Mouse (Mus musculus) heart, embryonic 12.5 days (tissue): ENCODE measurements around the gene Muc3. TPM values are rescaled to one million over a fixed set of nuclear protein-coding genes. Genes with fewer than 3 reads are reported as not detected.

ENCODE experiments used
- ATAC-seq: fragments of 200-750 bp; cut with Nextera tagmentation; 2 replicates; pipeline ENCODE4 v1.8.0; 2017; ENCODE audit warnings: moderate TSS enrichment, moderate library complexity; ENCODE audit not compliant: insufficient number of reproducible peaks, low FRiP score
- H3K27ac ChIP-seq: fragments of 300-500 bp; sonication (generic); 2 replicates; pipeline ENCODE4 v1.5.1; 2016; ENCODE audit warnings: mild to moderate bottlenecking, moderate library complexity; ENCODE audit not compliant: poor library complexity, severe bottlenecking
- H3K27me3 ChIP-seq: fragments of 300-500 bp; sonication (generic); replicated peaks from 2 replicates; pipeline ENCODE4 v1.6.1; 2016; ENCODE audit warnings: mild to moderate bottlenecking, moderate library complexity
- H3K36me3 ChIP-seq: fragments of 300-500 bp; sonication (generic); 2 replicates; pipeline ENCODE4 v1.6.1; 2016; ENCODE audit warnings: mild to moderate bottlenecking, moderate library complexity
- H3K4me1 ChIP-seq: fragments of 300-500 bp; sonication (generic); replicated peaks from 2 replicates; pipeline ENCODE4 v1.6.1; 2016; ENCODE audit warnings: mild to moderate bottlenecking
- H3K4me2 ChIP-seq: fragments of 300-500 bp; sonication (generic); 2 replicates; pipeline ENCODE4 v1.6.1; 2016; ENCODE audit warnings: mild to moderate bottlenecking, moderate library complexity
- H3K4me3 ChIP-seq: fragments of 300-500 bp; sonication (generic); 2 replicates; pipeline ENCODE4 v1.5.1; 2016; ENCODE audit warnings: mild to moderate bottlenecking
- H3K9ac ChIP-seq: fragments of 300-500 bp; sonication (generic); 2 replicates; pipeline ENCODE4 v1.6.1; 2016; ENCODE audit warnings: mild to moderate bottlenecking, moderate library complexity
- H3K9me3 ChIP-seq: fragments of 300-500 bp; sonication (generic); replicated peaks from 2 replicates; pipeline ENCODE4 v1.6.1; 2016; ENCODE audit warnings: mild to moderate bottlenecking, moderate library complexity
- WGBS: fragments of 180-500 bp; shearing (Covaris S2); methylation state at CpG from one replicate; pipeline ENCODE4 v1.1.7; 2016; 5-methylcytosine and 5-hydroxymethylcytosine counted together
- polyA plus RNA-seq: library from polyadenylated mRNA; unstranded; fragments of >200 nt; fragmentation: Nextera tagmentation; extraction: Ambion mirVana; gene quantifications from 2 replicates; pipeline ENCODE4 v1.2.1, GENCODE M21; 2016

The Muc3 gene
- polyA plus RNA-seq, 1 experiment from 2014 or later, result not detected

GRCm38 (mm10) chr5:137109941-137110593, 39.1 kb downstream of the Muc3 start:
- H3K4me2 ChIP-seq, result no peak overlapping the region
- WGBS, result 54% methylated on average over 25 of the region's 25 CpGs
- H3K9ac ChIP-seq, result no peak overlapping the region
- H3K27ac ChIP-seq, result no peak overlapping the region
- no peak overlapping the region for H3K4me3 ChIP-seq
- ATAC-seq, result no peak
- peaks cover 6% of the 10 kb centered on the region for H3K4me1 ChIP-seq
- H3K36me3 ChIP-seq, result peaks cover 33% of the 10 kb centered on the region
- no peaks in the 10 kb centered on the region for H3K27me3 ChIP-seq
- H3K9me3 ChIP-seq, result 0 out of 2 replicates have a peak, but pooled peaks cover 2% of the 10 kb centered on the region

- Histone ChIP-seq H3K9ac (no peak overlapping the region), H3K4me3 (no peak overlapping the region), H3K27me3 (no peaks in the 10 kb centered on the region), H3K4me2 (no peak overlapping the region), H3K9me3 (peaks cover 6% of the 10 kb centered on the region; the same call in 1 of the 2 replicates), H3K4me1 (peaks cover 7% of the 10 kb centered on the region), H3K27ac (no peak overlapping the region), H3K36me3 (peaks cover 17% of the 10 kb centered on the region)
- ATAC-seq, result no peak
- 56% methylated on average over 6 of the region's 6 CpGs for whole genome bisulfite sequencing
These were observed 41.0 kb downstream of the Muc3 start for GRCm38 (mm10) chr5:137108111-137108510.

- ATAC-seq, result no peak
- 79% methylated on average over 8 of the region's 8 CpGs for WGBS
- Histone ChIP-seq H3K9me3 (peaks cover 6% of the 10 kb centered on the region; the same call in 1 of the 2 replicates), H3K4me2 (no peak overlapping the region), H3K4me3 (no peak overlapping the region), H3K27ac (no peak overlapping the region), H3K27me3 (no peaks in the 10 kb centered on the region), H3K9ac (no peak overlapping the region), H3K4me1 (peaks cover 11% of the 10 kb centered on the region), H3K36me3 (peaks cover 12% of the 10 kb centered on the region)
These were observed 41.5 kb downstream of the Muc3 start for GRCm38 (mm10) chr5:137107670-137108069.

- peak overlapping the region; percentile 41; the same call in 1 of the 2 replicates for H3K4me2 ChIP-seq
- H3K36me3 ChIP-seq, result peaks cover 7% of the 10 kb centered on the region
- H3K9ac ChIP-seq, result no peak overlapping the region
- 7% methylated on average over 6 of the region's 6 CpGs for WGBS
- H3K27ac ChIP-seq, result no peak overlapping the region
- H3K4me1 ChIP-seq, result peaks cover 16% of the 10 kb centered on the region
- H3K4me3 ChIP-seq, result no peak overlapping the region
- no peak for ATAC-seq
- H3K27me3 ChIP-seq, result no peaks in the 10 kb centered on the region
- peaks cover 6% of the 10 kb centered on the region; the same call in 1 of the 2 replicates for H3K9me3 ChIP-seq
These were observed 42.1 kb downstream of the Muc3 start for GRCm38 (mm10) chr5:137107024-137107423.

GRCm38 (mm10) chr5:137106434-137106833, 42.7 kb downstream of the Muc3 start:
- 69% methylated on average over 4 of the region's 4 CpGs for WGBS
- no peak overlapping the region for H3K9ac ChIP-seq
- no peak overlapping the region for H3K4me2 ChIP-seq
- H3K27ac ChIP-seq, result no peak overlapping the region
- peaks cover 16% of the 10 kb centered on the region for H3K4me1 ChIP-seq
- ATAC-seq, result no peak
- no peaks in the 10 kb centered on the region for H3K27me3 ChIP-seq
- H3K4me3 ChIP-seq, result no peak overlapping the region
- H3K36me3 ChIP-seq, result peaks cover 2% of the 10 kb centered on the region; the same call in 1 of the 2 replicates
- peaks cover 6% of the 10 kb centered on the region; the same call in 1 of the 2 replicates for H3K9me3 ChIP-seq

GRCm38 (mm10) chr5:137103969-137104368, 45.2 kb downstream of the Muc3 start:
- Histone ChIP-seq H3K9ac (no peak overlapping the region), H3K27ac (peak overlapping the region; percentile 49; the same call in 1 of the 2 replicates), H3K4me2 (no peak overlapping the region), H3K4me3 (no peak overlapping the region), H3K27me3 (no peaks in the 10 kb centered on the region), H3K4me1 (peaks cover 16% of the 10 kb centered on the region), H3K9me3 (peaks cover 6% of the 10 kb centered on the region; the same call in 1 of the 2 replicates), H3K36me3 (no peaks in the 10 kb centered on the region)
- no peak for ATAC-seq
- WGBS, result 89% methylated on average over 2 of the region's 2 CpGs

GRCm38 (mm10) chr5:137102575-137103522, 46.3 kb downstream of the Muc3 start:
- H3K4me1 ChIP-seq, result peaks cover 16% of the 10 kb centered on the region
- no peaks in the 10 kb centered on the region for H3K36me3 ChIP-seq
- H3K9ac ChIP-seq, result peak overlapping the region; percentile 3; the same call in 1 of the 2 replicates
- no peaks in the 10 kb centered on the region for H3K27me3 ChIP-seq
- ATAC-seq, result peak; percentile 91
- WGBS, result 46% methylated on average over 28 of the region's 28 CpGs
- H3K4me2 ChIP-seq, result peak overlapping the region; percentile 35
- peaks cover 6% of the 10 kb centered on the region; the same call in 1 of the 2 replicates for H3K9me3 ChIP-seq
- H3K27ac ChIP-seq, result peak overlapping the region; percentile 49
- H3K4me3 ChIP-seq, result no peak overlapping the region

- H3K27me3 ChIP-seq, result no peaks in the 10 kb centered on the region
- no peak overlapping the region for H3K9ac ChIP-seq
- H3K4me2 ChIP-seq, result no peak overlapping the region
- H3K9me3 ChIP-seq, result peaks cover 6% of the 10 kb centered on the region; the same call in 1 of the 2 replicates
- no peaks in the 10 kb centered on the region for H3K36me3 ChIP-seq
- H3K4me1 ChIP-seq, result peaks cover 16% of the 10 kb centered on the region
- ATAC-seq, result no peak
- H3K27ac ChIP-seq, result 0 out of 2 replicates have a peak overlapping the region, but pooled peaks have one; percentile 49
- H3K4me3 ChIP-seq, result no peak overlapping the region
- 81% methylated on average over 10 of the region's 10 CpGs for WGBS
These were observed 47.0 kb downstream of the Muc3 start for GRCm38 (mm10) chr5:137102078-137102477.

GRCm38 (mm10) chr5:137100660-137101059, 48.5 kb downstream of the Muc3 start:
- no peak overlapping the region for H3K4me3 ChIP-seq

GRCm38 (mm10) chr5:137098418-137098817, 50.7 kb downstream of the Muc3 start:
- Histone ChIP-seq H3K9ac (no peak overlapping the region), H3K27me3 (no peaks in the 10 kb centered on the region), H3K4me3 (no peak overlapping the region), H3K36me3 (no peaks in the 10 kb centered on the region), H3K9me3 (no peaks in the 10 kb centered on the region), H3K4me2 (no peak overlapping the region), H3K27ac (no peak overlapping the region), H3K4me1 (peaks cover 17% of the 10 kb centered on the region)
- no peak for ATAC-seq
- WGBS, result 61% methylated on average over 11 of the region's 11 CpGs

More at GRCm38 (mm10) chr5:137100660-137101059, 48.5 kb downstream of the Muc3 start:
- Histone ChIP-seq H3K9me3 (peaks cover 6% of the 10 kb centered on the region; the same call in 1 of the 2 replicates), H3K4me1 (peaks cover 13% of the 10 kb centered on the region; the same call in 1 of the 2 replicates), H3K9ac (no peak overlapping the region), H3K27ac (no peak overlapping the region), H3K4me2 (no peak overlapping the region), H3K36me3 (no peaks in the 10 kb centered on the region), H3K27me3 (no peaks in the 10 kb centered on the region)
- no peak for ATAC-seq
- WGBS, result 60% methylated on average over 4 of the region's 4 CpGs

- Histone ChIP-seq H3K4me2 (no peak overlapping the region), H3K27ac (no peak overlapping the region), H3K27me3 (no peaks in the 10 kb centered on the region), H3K4me3 (no peak overlapping the region), H3K9me3 (no peaks in the 10 kb centered on the region), H3K4me1 (peaks cover 4% of the 10 kb centered on the region), H3K9ac (no peak overlapping the region), H3K36me3 (no peaks in the 10 kb centered on the region)
- no peak for ATAC-seq
- 56% methylated on average over 1 of the region's 1 CpGs for WGBS
These were observed 53.1 kb downstream of the Muc3 start for GRCm38 (mm10) chr5:137096037-137096436.
